Mouse (Mus musculus) R1 (cell line): ENCODE results near the gene Magi2.
A peak's percentile ranks its signal among the peaks of the same experiment; 100 is the strongest.

ENCODE experiments used
- DNase-seq: peaks from one replicate; pipeline ENCODE4 v3.0.0-alpha.2; 2018; ENCODE audit warnings: low read depth, low spot score

Gene Magi2

DNA sequence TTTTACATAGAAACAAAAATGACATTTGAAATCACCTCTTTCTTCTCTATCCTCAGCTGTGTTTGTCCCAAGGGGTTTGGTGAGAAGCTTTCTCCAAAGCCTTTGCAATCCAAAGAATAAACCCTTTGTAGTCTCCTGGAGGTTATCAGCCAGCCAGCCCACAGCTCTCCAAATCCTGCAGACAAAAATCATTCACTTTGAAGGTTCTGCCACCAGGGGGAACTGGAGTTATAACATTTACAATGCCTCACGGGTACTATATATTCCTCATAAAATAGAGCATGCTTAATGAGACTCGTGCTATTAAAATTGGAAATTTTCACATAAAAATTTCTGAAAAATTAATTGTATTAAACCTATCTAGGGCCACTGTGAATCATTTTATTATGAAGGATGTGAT is 202.5 kb downstream of the Magi2 start:
- peak; percentile 37 for DNase-seq

DNA sequence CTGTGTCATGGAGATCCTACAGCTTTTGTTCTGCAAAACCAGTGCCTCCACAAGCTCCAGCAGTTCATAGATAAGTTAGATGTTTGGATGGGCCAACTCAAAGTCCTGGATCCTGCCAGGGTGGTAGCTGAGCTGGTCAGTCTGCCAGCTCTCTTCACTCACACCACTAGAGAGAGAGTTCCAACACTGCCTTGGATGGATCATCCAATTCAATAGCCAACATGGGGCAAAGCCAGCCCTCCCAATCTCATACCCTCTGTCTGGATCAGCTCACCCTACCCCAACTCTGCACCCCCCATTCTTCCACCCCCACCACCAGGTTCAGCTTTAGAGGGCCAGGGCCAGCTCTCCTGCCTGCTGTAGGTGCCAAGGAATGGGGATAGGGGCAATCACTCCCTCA is 235.7 kb downstream of the Magi2 start:
- no peak for DNase-seq

GRCm38 (mm10) chr5:19465383-19465782 is 238.5 kb downstream of the Magi2 start:
- no peak for DNase-seq

- no peak for DNase-seq
Measured at GRCm38 (mm10) chr5:19472851-19473439, 246.1 kb downstream of the Magi2 start.

DNA sequence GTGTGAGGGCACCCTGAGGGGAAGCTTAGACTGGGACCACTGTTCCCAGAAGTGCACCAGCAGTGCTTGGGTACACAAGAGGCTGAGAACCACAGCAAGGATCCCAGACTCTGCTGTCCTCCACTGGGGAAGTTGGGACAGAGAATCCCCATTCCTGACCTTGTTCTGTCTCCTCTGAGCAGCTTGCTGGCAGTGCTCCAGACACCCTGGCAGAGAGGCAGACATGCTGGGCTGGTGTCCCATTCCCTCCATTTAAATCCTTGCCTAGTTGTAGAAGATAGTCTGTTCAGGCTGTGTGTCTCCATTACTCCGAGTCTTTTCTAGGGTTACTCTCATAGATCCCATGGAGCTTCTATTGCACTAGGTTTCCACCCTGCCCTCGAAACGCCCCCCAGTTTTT is 256.1 kb downstream of the Magi2 start:
- DNase-seq: no peak

DNA sequence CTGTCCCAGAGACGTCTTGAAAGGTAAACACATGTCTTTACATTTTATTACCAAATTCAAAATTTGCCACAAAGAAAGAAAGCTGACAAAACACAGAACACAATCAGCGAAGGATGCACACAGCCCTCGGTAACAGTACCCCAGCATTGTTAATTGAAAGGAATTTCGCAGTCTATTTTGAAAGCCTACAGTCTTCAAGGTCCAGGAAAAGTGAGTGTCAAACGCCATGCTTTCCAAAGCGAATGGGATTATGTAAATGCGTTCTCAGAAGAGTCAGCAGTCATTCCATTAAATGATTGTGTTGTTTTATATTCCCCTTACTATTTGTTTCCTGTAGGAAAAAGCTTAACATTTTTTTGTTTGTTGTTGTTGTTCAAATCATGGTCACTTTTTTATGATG is 261.1 kb downstream of the Magi2 start:
- peak; percentile 16 for DNase-seq

- DNase-seq: no peak
Measured at GRCm38 (mm10) chr5:19501005-19501404, 274.2 kb downstream of the Magi2 start.

DNA sequence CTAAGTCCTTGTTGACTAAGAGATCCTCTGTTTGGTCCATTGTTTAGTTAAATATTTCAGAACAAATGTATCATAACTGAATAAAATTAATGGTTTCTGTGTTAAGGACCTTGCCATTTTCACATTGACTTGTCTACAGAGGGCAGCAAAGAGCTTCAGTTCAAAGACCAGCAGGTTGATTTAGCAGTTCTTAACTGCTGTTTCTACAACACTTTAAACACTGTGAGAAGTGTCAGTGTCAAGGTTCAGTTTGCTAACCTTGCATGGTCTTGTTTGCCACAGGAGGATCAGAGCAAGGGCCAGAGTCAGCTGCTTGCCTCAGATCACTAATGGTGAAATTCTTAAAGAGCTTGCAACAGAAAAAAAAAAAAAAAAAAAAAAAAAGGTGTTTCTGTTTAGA is 295.3 kb downstream of the Magi2 start:
- DNase-seq: peak; percentile 39

DNA sequence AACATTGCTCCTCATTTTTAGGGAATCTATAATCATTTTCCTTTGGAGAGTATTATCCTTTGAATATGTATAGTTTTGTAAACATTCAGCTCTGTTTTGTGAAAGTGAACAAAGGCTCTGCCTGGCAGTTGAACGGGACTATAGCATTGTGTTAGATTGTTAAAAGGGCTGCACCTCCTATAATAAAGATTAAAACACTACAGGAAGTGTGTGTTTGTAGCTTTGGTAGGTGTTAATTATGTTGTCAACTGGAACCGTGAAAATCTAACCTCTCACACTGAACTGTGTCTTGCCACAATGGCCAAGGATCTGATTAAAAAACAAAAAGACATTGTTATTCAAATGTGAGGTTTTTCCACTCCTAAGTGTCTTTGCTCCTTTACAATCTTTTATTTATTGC is 312.5 kb downstream of the Magi2 start:
- DNase-seq: no peak

DNA sequence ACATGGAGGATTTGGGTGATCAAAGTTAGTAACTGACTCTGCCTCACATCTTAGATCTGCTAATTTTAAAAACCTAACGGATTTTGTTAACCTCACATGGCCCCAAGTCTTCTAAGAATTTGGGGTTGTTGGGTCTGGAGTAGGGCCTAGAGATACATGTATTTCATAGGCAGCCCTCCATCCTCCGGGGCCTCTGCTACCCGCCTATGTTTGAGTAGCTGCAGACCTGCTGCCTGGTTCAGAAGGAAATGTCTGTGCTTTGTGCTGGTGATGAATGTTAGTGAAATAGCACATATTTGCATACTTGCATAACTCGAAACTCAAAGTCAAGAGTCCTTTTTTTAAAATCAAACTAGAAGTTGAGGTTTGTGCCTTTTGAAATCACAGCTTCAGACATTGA is 319.6 kb downstream of the Magi2 start:
- no peak for DNase-seq

DNA sequence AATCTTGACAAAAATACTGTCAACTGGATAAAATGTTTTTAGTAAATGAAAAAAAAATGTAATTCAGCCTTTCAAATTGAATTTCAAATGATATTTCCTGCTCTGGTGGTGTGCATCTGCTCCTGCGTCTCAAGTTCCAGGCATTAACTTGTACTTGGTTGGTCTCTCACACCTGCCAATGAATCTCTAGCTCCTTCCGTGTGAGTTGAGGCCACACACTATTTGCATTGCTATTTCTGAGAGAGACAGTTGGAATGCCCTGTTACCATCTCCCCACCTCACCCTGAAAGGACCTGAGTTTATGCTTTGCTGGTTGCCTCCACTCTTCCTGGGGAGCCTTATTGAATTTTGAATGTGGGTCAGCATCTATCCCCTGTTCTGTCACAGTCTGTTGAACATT is 320.1 kb downstream of the Magi2 start:
- DNase-seq: no peak

GRCm38 (mm10) chr5:19553510-19553909 is 326.7 kb downstream of the Magi2 start:
- no peak for DNase-seq

- DNase-seq: peak; percentile 89
Measured at GRCm38 (mm10) chr5:19565636-19566035, 338.8 kb downstream of the Magi2 start.

DNA sequence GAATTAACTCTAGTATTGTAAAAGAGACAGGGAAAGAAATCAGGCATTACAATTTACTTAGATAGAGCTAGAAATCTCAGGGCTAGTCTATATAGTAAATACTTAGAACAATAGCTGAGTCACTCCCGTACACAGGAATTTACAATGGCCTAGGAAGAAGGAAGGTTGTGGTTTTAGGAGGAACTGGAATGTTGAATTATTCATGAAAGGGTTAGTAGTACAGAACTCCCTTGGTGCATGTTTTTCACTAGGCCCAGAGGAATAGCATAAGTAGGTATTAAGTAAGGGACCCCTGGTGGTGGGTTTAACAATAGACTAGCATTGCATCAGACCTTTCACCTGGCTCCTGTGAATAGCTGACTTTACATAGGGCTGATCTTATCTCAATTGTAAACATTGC is 339.3 kb downstream of the Magi2 start:
- peak; percentile 98 for DNase-seq

DNA sequence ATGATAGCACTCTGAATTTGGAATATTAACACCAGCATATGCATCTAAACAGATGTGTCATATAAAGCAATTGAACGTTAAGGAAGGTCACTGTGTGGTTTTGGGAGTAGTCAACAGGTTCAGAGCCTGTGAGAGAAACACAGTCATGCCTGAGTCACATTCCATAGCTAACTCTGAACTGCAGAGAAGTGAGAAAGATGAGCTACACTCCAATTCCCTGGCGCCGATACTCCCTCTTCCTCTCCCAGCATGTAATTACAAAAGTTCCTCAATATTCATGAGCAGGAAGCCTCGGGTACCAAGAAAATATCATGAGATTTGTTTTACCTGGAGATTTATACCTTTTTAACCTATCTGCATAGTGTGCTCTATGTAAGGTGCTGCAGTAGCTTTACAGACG is 380.9 kb downstream of the Magi2 start:
- DNase-seq: no peak

GRCm38 (mm10) chr5:19611788-19612187 is 385.0 kb downstream of the Magi2 start:
- no peak for DNase-seq

DNA sequence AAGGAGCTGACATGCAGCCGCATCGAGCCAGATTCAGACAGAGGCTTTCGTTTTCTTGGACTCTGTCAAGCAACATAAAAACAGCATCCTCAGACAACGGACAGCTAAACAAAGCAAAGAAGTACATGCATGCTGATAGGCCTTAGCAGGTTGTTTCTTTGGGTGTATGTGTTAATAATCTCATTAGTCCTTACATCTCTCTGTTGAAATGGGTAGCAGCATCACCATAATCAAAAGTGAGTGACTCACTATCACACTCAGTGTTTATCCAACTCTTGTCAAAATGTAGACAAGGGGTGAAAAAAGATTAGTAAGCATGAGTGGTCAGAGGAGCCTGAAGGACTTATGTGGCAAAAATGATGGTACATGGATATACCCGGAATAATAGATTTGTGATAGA is 394.8 kb downstream of the Magi2 start:
- no peak for DNase-seq

DNA sequence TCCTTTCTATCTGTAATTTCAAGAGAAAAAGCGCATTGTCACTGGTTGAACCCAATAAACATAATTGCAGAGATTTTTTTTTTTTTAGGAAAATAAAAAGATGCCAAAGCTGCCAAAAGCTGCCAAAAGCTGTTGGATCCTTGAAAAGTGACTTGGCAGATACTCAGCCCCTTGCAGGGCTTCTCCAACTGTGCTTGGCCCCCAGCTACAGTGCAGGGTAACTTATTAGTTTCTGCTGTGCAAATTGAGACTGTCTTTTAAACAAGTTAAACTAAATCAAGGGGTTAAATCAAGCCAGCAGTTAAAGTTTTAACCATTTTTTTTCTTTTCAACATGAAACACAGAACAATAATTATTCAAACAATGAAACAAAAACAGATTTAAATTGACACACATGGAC is 407.1 kb downstream of the Magi2 start:
- DNase-seq: no peak

GRCm38 (mm10) chr5:19637789-19638188 is 411.0 kb downstream of the Magi2 start:
- no peak for DNase-seq

DNA sequence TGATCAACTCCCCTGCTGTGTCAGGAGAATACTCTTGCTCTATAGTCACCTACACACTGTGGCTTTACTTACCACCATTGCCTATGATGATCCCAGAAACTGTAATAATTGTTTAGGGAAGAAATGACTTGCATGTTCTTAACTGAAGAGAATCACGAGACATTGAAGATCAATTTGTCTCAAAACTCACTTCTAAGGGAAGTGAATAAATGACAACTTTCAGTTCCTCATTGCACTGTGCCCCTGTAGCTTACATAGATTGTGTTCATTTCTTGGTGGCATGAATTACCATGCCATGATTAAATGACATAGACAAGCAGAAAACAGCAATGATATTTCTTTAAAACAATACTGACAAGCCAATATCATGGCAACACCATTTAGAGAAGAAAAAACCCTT is 429.1 kb downstream of the Magi2 start:
- no peak for DNase-seq

GRCm38 (mm10) chr5:19666416-19666815 is 439.6 kb downstream of the Magi2 start:
- no peak for DNase-seq

- no peak for DNase-seq
Measured at GRCm38 (mm10) chr5:19717296-19717695, 490.5 kb downstream of the Magi2 start.

- DNase-seq: no peak
Measured at GRCm38 (mm10) chr5:19726277-19726676, 499.4 kb downstream of the Magi2 start.

GRCm38 (mm10) chr5:19745376-19745775 is 518.5 kb downstream of the Magi2 start:
- DNase-seq: no peak
